Mouse (Mus musculus): ENCODE measurements around the gene BC004004. TPM values are rescaled to one million over a fixed set of nuclear protein-coding genes. Genes with fewer than 3 reads are reported as not detected.

Gene BC004004
- total and polyA plus RNA-seq, 3 experiments: 81.8 to 86.3 TPM; not detected in 1

GRCm38 (mm10) chr17:29261603-29262258 lies 6.9 kb upstream of the BC004004 start:
- H3K4me3 ChIP-seq (ENCODE audit: control insufficient read depth in 1 of 2, insufficient read depth in 1 of 2, low read depth in 2 of 2, low read length in 2 of 2): no peak overlapping the region; a peak in 2 of 4 replicates
- no peak for DNase-seq (ENCODE audit: low read depth, low spot score)
- peaks cover 0 to 31% of the 10 kb centered on the region in 2 experiments; a peak in 3 of 4 replicates for H3K4me1 ChIP-seq (ENCODE audit: control insufficient read depth in 1 of 2, insufficient read depth in 2 of 2, low read length in 2 of 2)
- H3K9ac ChIP-seq (ENCODE audit: control insufficient read depth, low read depth, low read length, poor library complexity, severe bottlenecking): no peak overlapping the region
- peaks cover 65% of the 10 kb centered on the region for H3K79me2 ChIP-seq (ENCODE audit: control insufficient read depth, insufficient read depth, low read length, poor library complexity)
- H3K27me3 ChIP-seq (ENCODE audit: control insufficient read depth in 1 of 2, insufficient read depth in 2 of 2, low read length in 2 of 2): no peaks in the 10 kb centered on the region
- peaks cover 5 to 19% of the 10 kb centered on the region in 2 experiments; a peak in 3 of 4 replicates for H3K36me3 ChIP-seq (ENCODE audit: control insufficient read depth in 1 of 2, insufficient read depth in 2 of 2, low read length in 2 of 2)
- H3K9me3 ChIP-seq (replicated peaks; ENCODE audit: insufficient read depth, low read length): no peaks in the 10 kb centered on the region
- TF ChIP-seq CTCF (IDR thresholded peaks at IDR 0.05 in 2 of 3, conservative IDR thresholded peaks at IDR 0.05 in 1 of 3; ENCODE audit: control insufficient read depth in 1 of 3, insufficient read depth in 1 of 3, low read depth in 2 of 3, low read length in 3 of 3, poor library complexity in 1 of 3, severe bottlenecking in 1 of 3) (no peak), USF2 (IDR thresholded peaks at IDR 0.05; ENCODE audit: borderline replicate concordance in 1 of 2, insufficient read depth in 1 of 2, low read depth in 1 of 2, low read length in 2 of 2) (no peak)
- H3K27ac ChIP-seq (ENCODE audit: control insufficient read depth, low read depth, low read length): no peak overlapping the region

DNA sequence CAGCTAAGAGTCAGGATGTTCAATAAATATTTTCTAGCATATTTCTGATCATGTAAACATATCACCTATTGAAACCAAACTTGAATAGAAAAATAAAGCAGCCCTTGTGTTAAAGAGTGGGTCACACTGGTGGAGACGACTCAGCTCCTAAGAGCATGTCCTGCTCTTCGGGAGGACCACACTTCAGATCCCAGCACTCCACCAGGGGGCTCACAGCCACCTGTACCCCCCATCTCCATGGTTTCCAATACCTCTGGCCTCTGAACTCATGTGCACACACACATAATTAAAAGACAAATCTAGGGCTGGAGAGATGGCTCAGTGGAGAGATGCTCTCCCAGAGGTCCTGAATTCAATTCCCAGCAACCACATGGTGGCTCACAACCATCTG lies 6.3 kb upstream of the BC004004 start:
- peak; percentile 40 for DNase-seq (ENCODE audit: low read depth, low spot score)
- Histone ChIP-seq H3K36me3 (ENCODE audit: control insufficient read depth in 1 of 2, insufficient read depth in 2 of 2, low read length in 2 of 2) (peaks cover 4 to 18% of the 10 kb centered on the region in 2 experiments; a peak in 3 of 4 replicates), H3K79me2 (ENCODE audit: control insufficient read depth, insufficient read depth, low read length, poor library complexity) (peaks cover 62% of the 10 kb centered on the region), H3K4me3 (ENCODE audit: control insufficient read depth in 1 of 2, insufficient read depth in 1 of 2, low read depth in 2 of 2, low read length in 2 of 2) (peak overlapping the region in 1 of 2 experiments; percentile 18; a peak in 2 of 4 replicates), H3K27me3 (ENCODE audit: control insufficient read depth in 1 of 2, insufficient read depth in 2 of 2, low read length in 2 of 2) (no peaks in the 10 kb centered on the region), H3K9me3 (replicated peaks; ENCODE audit: insufficient read depth, low read length) (no peaks in the 10 kb centered on the region), H3K27ac (ENCODE audit: control insufficient read depth, low read depth, low read length) (no peak overlapping the region), H3K9ac (ENCODE audit: control insufficient read depth, low read depth, low read length, poor library complexity, severe bottlenecking) (peak overlapping the region; percentile 22), H3K4me1 (ENCODE audit: control insufficient read depth in 1 of 2, insufficient read depth in 2 of 2, low read length in 2 of 2) (peaks cover 0 to 31% of the 10 kb centered on the region in 2 experiments; a peak in 3 of 4 replicates)
- TF ChIP-seq ZNF384 (IDR thresholded peaks at IDR 0.05; ENCODE audit: low read depth, low read length) (no peak), SIN3A (IDR thresholded peaks at IDR 0.05; ENCODE audit: low read length) (no peak), ELF1 (IDR thresholded peaks at IDR 0.05; ENCODE audit: low read depth, low read length) (no peak), KAT2A (conservative IDR thresholded peaks at IDR 0.05; ENCODE audit: low read depth, low read length) (no peak), POLR2AphosphoS5 (IDR thresholded peaks at IDR 0.05; ENCODE audit: borderline replicate concordance, low read depth, low read length) (no peak), TBP (IDR thresholded peaks at IDR 0.05; ENCODE audit: low read depth, low read length) (no peak), UBTF (IDR thresholded peaks at IDR 0.05; ENCODE audit: borderline replicate concordance, insufficient read depth, low read depth, low read length) (no peak), CTCF (IDR thresholded peaks at IDR 0.05 in 2 of 3, conservative IDR thresholded peaks at IDR 0.05 in 1 of 3; ENCODE audit: control insufficient read depth in 1 of 3, insufficient read depth in 1 of 3, low read depth in 2 of 3, low read length in 3 of 3, poor library complexity in 1 of 3, severe bottlenecking in 1 of 3) (no peak; a peak in 1 of 6 replicates), NRF1 (IDR thresholded peaks at IDR 0.05; ENCODE audit: insufficient read depth, low read depth, low read length, poor library complexity, severe bottlenecking) (no peak), RAD21 (IDR thresholded peaks at IDR 0.05; ENCODE audit: low read depth, low read length) (no peak), E2F4 (IDR thresholded peaks at IDR 0.05; ENCODE audit: borderline replicate concordance, low read depth, low read length) (no peak), MAZ (IDR thresholded peaks at IDR 0.05; ENCODE audit: low read depth, low read length) (no peak)

Data from MEL (cell line).